Mouse (Mus musculus): ENCODE results near the gene Gsk3a. TPM values are rescaled to one million over a fixed set of nuclear protein-coding genes. Genes with fewer than 3 reads are reported as not detected.

The Gsk3a gene
- total RNA-seq (2021) = 100 to 1,000 TPM; 215 to 224 TPM
- long read RNA-seq, experiment 1, transcript Gsk3a-201 (11 exons, 2,260 nt) = major isoform, 196 of 254 reads
- long read RNA-seq, experiment 1, partial matches to known transcripts = 26 of 254 reads
- long read RNA-seq, experiment 1, other reads (novel, unspliced or antisense) = 32 of 254 reads
- long read RNA-seq, experiment 2, transcript Gsk3a-201 (11 exons, 2,260 nt) = major isoform, 135 of 183 reads
- long read RNA-seq, experiment 2, partial matches to known transcripts = 27 of 183 reads
- long read RNA-seq, experiment 2, other reads (novel, unspliced or antisense) = 21 of 183 reads

DNA sequence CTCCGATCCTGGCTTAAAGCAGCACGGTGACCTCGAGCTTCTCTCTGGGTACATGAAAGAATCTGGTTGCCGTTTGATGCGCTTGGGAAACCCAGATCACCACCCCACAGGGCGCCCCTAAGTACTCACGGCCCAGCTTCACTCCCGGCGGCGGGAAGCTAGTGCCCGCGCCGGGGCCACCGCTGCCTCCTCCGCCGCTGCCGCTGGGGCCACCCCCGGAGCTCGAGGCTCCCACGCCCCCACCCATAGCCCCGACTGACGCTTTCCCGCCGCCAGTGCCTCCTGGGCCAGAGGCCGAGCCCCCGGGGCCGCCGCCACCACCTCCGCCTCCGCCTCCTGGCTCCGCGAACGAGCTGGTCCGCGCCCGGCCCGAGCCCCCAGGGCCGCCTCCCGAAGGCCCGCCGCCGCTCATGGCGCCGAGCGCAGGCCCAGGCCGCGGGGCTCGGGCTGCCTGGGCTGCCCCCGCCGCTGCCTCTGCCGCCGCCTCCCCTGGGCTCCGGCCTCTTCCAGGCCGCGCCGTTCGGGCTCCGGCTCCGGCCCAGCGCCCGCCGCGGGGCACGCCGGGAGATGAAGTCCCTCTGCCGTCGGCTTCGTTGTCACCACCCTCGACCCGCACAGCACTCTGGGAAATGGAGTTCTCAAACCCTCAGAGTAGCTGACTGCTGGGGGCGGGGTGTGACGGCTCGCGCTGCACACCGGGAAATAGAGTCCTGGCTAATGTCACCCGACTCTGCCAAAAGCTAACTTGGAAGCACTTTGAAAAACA lies at the start of gene Gsk3a:
Gene Gsk3a (minus strand): TSS at position 603 of the 766 bp plus-strand sequence.
- DNase-seq (ENCODE audit: low spot score in 2 of 2) = peak; percentile 99

DNA sequence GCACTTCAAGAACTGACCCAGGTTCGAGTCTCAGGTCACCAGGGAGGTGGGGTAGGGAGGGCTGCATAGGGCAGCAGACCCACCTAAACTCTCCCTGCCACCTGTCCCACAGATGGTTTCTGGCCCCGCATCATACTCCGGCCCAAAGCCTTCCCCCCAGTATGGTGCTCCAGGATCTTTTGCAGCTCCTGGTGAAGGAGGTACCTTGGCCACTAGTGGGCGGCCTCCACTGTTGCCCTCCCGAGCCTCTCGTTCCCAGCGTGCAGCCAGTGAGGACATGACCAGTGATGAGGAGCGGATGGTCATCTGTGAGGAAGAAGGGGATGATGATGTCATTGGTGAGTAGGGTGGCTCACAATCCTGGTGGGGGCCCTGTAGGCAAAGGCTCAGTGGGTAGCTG lies 49.3 kb upstream of the Gsk3a start:
- DNase-seq (ENCODE audit: low spot score in 2 of 2) = no peak

DNA sequence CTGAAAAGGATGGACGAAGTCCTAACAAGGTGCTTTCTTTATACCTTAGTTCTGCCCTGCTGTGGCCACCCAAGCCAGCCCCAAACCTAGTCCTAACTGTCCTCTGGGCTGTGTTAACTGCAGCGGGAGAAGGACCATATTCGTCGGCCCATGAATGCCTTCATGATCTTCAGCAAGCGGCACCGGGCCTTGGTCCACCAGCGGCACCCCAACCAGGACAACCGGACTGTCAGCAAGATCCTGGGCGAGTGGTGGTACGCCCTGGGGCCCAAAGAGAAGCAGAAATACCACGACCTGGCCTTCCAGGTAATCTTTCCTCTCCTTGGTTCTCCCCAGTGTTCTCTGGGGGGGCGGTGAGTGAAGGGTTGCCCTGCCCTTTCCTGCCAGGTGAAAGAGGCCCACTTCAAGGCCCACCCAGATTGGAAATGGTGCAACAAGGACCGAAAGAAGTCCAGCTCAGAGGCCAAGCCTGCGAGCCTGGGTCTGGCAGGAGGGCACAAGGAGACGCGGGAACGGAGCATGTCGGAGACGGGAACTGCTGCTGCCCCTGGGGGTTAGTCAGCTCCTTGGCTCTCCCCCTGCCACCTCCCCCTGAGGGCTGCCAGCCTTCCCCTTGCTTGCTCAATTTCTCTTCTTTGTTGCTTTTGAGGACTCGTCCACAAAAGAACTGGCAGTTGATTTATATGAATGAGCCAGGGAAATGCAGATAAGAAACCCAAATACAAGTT lies 48.0 kb upstream of the Gsk3a start:
- no peak for DNase-seq (ENCODE audit: low spot score in 2 of 2)

DNA sequence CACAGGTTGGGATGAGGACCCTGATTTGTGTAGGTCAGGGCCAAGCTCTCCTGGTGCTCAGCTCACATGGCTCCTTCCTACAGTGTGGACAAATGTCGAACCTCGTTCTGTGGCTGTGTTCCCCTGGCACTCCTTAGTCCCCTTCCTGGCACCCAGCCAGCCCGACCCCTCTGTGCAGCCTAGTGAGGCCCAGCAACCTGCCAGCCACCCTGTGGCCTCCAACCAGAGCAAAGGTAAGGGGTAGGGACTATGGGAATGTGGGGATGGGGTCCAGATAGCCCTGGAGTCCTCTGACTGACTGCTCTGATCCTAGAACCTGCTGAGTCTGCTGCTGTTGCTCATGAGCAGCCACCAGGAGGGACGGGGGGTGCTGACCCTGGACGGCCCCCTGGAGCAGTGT lies 47.1 kb upstream of the Gsk3a start:
- no peak for DNase-seq (ENCODE audit: low spot score in 2 of 2)

DNA sequence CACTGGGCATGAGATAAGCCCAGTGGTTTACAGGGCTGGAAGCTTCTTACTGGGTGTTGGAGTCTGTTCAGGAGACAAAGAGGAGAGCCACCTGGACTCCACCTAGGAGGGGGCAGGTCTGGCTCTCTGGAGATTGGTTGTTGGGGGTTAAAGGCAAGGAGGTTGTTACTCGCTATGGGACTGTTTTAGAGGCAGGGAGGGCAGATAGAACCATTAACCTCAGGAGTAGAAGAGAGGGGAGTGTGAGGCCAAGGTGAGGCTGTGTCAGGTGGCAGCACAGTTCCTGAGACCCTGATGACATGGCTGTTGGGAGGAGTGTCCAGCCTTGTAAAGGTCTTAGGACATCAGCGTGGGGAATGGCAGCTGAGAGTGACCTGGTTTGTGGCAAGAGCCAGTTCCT lies 46.5 kb upstream of the Gsk3a start:
- DNase-seq (ENCODE audit: low spot score in 2 of 2) = no peak

DNA sequence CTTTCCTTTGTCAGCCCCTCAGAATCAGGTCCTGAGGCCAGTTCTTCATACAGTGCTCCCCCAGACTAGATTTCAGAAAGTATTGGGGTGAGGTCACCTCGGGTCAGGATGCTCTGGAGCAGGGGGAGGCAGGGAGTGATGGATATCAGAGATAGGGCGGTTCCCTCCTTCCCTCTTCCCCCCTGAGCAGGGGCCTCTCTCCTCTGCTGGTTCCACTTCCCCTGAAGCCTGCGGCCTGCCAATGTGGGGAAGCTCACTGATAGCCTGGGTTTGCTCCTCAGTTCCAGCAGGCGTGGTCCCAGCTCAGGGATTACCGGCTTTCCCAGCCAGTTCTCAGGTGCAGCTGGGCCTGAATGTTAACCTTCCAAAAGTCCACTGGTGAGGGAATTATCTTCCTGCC lies 46.0 kb upstream of the Gsk3a start:
- DNase-seq (ENCODE audit: low spot score in 2 of 2) = no peak

DNA sequence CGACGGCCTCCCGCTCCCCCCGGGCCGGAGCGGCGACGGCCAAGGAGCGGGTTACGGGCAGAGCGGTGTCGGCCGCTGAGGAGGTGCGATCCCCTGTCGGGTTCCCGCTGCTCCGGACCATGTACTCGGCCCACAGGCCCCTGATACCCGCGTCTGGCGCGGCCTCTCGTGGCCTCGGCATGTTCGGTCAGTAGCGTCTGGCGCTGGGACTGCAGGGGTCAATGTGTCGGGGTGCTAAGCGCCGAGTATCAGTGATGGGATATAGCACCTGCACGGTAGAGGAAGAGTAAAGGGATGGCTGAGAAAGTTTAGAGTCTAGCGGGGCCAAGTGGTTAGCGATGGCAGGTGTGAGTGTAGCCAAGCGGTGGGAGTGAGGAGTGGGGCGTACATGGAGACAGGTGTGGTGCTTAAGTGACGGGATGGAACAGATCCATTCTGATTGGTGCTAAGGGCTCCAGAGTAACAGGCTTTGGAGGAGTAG lies 45.1 kb upstream of the Gsk3a start:
- no peak for DNase-seq (ENCODE audit: low spot score in 2 of 2)

DNA sequence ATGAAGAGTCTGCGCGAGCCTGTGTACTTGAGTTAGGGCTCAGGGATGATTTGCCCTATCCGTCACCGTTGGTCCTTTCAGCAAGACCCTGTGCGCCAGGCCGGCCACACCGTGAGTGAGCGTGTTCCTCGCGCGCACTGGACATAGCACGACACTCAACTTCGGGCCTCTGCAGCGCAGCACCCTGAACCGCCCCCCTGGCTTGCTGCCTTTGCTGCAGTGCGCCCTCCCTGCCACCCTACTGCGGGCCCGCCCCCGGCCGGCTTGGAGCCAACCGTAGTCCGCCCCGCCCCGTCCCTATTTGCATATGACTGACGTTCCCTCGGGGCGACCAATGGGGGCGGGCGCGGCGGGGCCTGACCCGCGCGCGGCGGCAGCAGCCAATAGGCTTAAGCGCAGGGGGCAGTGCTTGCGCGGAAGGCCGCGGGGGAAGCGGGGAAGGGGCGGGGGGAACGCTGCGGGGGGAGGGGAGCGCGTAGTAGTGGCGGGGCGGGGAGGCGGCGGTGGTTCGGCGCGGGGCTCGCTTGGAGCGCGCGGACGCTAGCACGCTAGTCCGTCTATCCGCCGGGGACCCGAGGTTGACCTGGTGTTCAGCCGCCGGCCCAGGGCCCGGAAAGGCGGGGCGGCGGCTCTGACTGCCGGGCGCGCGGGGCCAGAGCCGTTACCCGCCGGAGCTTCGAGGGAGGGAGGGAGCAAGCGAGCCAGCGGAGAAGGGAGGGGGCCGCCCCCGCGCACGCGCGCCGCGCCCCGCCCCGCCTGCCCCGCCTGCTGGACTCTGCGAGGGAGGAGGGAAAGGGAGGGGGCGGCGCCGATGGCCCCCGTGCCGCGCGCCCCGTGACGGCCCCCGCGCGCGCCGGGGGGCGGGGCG lies 44.3 kb upstream of the Gsk3a start:
- peak; percentile 95 to 96 for DNase-seq (ENCODE audit: low spot score in 2 of 2)

DNA sequence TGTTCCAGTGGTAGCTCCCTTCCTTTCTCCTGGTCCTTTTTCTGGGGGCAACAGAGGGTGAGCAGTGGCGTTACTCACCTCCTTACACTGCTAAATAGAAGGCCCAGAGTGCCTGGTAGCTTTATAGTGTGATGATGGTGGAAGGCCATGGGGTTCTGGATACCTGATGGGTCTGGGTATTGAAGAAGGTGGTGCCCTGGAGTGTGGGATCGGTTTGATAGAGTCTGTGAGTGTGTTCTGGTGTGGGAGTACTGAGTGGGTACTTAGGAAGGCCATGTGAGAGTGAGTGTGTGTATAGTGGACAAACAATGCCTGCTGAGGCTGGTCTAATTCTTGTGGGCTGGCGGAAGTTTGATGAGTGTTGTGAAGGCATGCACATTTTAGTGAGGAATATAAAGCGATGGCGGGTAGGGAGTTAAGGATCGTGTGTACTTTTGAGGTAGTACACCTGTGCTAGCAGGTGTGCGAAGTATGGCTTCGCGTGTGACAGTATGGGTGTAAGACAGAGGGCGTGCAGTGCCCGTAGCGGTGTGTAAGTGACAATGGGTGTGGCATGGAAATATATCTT lies 43.6 kb upstream of the Gsk3a start:
- DNase-seq (ENCODE audit: low spot score in 2 of 2) = peak in 1 of 2 experiments; percentile 10

DNA sequence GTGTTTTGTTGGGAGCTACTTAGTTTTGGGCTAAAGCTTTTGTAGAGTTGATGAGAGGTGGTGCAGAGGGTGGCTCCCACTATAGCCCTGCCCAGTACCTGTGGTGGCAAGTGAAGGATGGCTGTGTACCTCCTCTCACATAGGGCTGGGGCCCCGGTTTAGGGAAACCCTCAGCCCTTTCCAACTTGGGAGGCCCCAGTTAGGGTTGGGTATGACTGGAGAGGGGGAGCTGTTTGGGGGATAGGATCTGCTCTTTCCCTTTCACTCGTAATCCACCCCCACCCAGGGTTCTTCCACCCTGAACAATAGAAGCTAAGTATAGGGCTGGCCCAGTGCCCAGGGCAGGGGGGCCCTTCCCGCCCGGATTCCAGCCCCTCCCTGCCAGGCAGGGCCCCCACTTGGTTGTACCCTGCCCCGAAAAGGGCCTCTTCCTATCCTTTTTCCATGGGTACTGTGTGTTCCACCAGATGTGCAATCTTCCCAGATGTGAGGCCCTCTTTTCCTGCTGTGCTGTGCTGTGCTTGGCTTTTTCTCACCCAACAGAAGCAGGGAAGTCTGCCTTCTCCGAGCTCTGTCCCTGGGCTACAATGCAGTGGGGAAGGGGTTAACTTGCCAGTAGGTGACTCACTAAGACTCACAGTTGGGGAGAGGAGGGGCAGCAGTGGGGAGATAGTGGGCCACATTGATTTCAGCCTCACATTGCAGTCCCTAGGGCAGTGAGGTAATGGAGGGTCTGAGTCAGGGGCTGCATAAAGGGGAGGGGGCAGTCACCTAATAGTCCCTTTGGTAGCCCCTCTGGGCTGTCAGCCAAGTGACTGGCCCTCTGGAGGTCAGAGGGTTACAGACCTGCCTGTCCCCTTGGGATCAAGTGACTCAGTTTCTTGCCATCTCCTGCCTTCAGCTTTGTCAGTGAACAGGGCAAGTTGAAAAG lies 42.5 kb upstream of the Gsk3a start:
- DNase-seq (ENCODE audit: low spot score in 2 of 2) = peak in 1 of 2 experiments; percentile 18

DNA sequence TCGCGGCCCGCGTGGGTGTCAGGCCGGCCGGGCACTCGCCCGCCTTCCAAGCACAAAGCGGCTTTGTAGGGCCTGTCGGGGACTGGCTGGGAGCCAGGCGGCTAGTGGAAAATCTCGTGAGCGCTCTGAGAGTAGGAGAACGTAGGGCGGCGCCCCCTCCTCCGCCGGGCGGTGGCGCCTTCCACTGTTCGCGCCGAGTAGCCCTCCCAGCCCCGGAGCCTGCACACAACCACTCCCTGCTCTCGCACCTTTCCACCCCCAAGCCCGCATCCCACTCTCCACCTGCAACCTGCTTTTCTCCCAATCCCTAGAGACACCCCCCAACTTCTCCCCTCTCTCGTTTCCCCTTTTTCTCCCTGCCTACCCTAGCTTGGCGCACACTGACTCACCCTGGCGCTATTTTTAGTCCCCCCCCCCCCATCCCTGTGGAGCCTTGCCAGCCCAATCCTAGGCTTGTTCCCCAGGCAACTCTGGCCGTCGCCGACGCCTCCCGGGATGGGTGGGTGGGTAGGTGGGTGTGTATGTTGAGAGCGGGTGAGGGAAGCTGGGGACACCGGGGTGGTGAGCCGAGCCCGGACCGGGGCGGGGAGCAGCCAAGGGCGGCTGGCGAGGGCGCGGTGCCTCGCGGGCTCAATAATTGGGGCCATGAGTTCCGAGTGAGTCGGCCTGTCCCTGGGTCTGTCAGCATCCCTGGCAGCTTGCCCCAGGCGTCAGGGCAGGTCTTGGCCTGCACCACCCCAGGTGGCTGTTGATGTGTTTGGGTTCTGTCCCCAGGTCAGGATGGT lies 41.6 kb upstream of the Gsk3a start:
- peak; percentile 80 to 86 for DNase-seq (ENCODE audit: low spot score in 2 of 2)

DNA sequence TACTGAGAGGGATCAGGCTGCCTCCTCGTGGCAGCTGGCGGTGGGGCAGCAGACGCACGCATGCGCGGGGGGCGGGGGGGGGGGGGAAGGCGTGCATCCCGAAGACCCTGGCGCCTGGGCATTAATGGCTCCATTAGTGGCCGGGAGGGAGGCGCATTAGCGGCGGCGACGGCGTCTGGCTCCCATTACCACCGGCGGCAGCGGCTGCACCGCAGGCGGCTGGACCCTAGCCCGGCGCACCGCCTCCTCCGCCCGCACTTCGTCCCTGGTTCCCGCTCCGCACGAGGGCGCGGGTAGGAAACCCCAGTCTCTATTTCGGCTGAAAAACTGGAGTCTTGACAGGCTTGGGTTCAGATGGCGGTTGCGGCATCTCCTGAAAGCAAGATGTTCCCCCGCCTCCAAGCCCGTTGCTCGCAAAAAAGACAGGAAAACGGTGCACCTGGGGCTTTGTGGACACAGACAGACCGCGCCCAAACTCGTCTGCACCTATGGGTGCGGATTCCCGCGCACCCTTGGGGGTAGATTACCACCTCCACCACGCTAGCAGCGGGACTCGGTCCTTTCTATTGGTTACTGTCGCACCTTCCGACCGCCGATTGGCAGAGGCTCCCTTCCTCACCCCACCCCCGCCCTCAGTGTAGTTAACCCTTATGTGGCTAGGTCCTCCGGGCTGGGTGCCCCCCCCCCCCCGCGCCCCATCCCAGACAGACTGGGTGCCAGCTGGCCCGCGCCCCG lies 40.9 kb upstream of the Gsk3a start:
- peak; percentile 76 to 79 for DNase-seq (ENCODE audit: low spot score in 2 of 2)

DNA sequence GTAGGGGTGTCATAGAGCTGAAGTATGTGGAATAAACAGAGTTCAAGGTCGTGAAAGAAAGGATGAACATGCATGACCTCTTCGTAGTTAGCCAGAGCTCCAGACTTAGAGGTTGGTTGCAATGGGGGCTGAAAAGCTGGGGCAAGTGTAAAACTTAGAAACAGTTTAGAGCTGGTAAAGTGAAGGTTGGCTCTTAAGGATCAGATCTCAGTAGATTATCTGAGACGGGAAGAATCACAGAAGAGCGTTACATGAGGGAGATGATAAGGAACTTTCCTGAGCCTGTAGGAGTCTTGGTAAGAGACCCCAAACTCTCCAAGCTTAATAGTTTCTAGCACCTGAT lies 40.3 kb upstream of the Gsk3a start:
- no peak for DNase-seq (ENCODE audit: low spot score in 2 of 2)

DNA sequence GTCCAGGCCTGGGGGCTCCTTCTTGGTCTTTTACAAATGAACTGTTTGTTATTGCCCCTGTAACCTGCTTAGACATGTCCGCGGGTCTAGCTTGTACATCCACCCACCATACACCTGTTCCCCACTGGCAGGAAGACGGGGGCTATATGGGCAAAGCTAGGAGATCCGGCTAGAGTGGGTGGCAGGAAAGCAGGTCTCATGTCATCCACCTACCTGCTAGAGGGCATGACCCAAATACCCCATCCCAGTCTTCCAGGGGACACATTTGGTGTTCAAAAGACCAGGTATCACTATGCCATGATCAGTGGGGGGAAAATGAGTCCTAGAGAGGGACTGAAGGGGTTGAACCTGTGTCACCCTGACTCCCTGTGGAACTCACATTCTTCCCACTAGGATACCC lies 39.8 kb upstream of the Gsk3a start:
- peak in 1 of 2 experiments; percentile 3 for DNase-seq (ENCODE audit: low spot score in 2 of 2)

DNA sequence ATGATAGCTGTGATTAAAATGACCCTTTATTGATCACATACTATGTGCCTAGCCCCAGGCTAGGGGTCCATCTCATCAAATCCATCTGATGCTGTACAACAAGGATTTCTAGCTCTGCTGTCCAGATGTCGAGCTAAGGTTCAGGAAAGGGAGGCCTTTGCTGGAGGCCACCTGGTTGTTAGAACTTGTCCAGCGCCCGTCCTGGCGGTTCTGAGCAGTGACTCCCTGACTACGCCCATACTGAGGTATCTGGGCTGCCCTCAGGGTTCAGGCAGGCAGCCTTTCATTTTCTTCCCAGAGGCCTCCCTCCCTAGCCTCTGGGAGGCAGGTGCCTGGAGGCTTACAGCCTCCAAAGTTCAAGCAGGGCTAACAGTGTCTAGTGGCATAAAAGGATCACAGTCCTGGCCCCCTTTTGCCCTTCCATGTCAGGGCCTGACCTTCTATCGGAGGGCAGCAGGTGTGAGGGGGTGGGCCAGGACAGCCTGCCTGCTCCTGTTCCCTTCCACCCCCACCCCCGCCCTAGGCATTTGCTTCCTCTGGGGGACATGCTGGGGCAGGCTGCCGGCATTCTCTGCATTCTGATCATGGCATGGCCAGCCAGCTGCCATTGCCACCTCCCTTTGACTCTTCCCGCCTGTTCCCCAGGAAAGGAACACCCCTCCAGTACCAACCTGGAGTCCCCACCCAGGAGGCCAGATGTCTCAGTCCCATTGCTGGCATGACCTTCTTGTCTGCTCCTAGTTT lies 38.1 kb upstream of the Gsk3a start:
- no peak for DNase-seq (ENCODE audit: low spot score in 2 of 2)

DNA sequence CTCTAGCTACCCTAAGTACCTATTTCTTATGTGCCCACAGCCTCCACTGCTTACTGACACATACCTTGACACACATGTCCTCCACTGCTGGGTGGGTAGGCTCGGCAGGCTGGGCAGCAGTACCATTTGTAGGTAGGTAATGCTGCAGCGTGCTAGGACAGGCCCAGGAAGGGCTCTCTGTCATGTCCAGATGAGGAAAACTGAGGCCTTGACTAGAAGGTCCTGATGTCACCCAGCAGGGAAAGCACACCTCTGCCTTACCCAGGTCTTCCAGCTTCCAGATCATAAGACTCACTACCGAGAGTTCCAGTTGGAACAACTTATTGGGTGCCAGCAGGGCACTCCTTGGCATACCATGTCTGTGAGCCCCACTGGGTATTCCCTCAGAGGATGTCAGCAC lies 37.3 kb upstream of the Gsk3a start:
- no peak for DNase-seq (ENCODE audit: low spot score in 2 of 2)

DNA sequence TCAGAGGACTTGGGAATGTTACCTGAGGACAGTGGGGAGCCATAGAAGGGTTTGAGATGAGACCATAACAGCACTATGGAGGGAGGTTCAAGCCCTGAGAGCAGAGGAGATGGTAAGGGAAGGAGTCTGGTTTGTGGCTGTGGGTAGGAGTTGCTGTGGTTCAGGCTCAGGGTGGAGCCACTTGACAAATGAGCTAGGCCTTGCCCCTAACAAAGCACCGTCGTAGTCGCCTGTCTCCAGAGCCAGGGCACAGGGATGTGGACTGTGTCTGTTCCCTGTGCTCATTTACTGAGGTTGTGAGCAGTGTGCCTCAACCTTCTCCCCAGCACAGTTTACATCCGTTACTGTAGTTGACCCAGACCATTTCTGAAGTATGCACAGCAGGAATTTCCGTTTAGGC lies 36.9 kb upstream of the Gsk3a start:
- no peak for DNase-seq (ENCODE audit: low spot score in 2 of 2)

Data from left cerebral cortex, adult 18-20 months (tissue).